Mouse (Mus musculus): Measurements from ENCODE around the gene Frmd7.

Frmd7 gene

DNA sequence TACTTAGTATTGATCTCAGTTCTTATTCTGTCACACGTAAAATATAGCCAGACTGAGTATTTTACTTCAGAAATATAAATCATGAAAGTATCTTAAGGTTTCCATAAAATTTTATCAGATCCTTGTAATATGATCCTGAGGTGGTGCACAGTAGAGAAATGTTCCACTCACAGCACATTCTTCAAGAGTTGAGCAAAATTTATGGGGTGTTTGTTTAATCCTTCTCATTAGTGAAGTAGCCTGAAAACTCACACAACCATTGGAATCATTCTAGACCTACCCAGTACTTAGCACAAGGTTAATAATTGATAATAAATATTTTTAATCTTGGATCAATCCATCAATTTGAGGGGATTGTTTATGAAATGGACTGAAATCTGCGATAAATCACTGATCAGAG, 78.7 kb downstream of the Frmd7 start:
- no peak for DNase-seq

DNA sequence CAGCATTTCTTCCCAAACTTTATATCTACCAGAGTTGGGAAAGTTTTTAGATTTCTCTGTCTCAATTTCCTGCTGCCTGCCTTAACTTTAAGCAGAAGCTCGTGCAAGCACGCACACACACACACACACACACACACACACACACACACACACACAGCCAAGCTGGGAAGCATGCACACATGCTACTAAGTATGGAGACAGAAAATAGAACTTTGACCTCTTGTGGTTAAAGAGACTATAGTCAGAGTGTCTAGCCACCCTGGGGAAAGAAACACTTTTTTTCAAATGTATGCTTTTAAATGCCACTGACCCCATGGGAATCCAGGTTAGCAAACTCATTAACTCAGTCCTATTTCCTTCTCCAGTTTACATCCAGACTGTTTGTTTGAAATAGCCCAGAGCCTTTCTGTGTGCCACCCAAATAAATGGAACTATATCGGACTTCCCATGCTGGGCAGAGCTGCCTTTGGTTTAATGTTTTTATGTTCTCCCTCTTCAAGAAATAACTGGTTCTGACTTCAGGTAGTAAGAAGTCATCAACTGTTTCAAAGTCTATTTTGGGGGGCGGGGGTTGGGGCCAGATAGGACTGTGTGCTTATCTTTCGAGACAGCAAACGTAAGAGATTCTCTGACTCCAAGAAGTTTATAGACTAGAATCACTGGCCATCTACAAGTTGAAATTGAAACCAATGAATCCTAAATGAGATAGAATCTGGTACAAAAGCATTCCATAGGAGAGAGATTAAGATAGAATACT, 91.9 kb downstream of the Frmd7 start:
- no peak for DNase-seq

Measured in cerebellum, postnatal 25 days (tissue).